Mouse (Mus musculus) small intestine, adult 2 months (tissue): ENCODE measurements at regions not wholly inside any gene's neighbourhood (a gene's known extent, or its start where the extent isn't known, plus 50 kb on each side); places are given as distances from the start of the nearest gene placed in this dataset.

Experiments used
- CTCF ChIP-seq: fragments of 200-500 bp; IDR thresholded peaks from 2 replicates; pipeline ENCODE4 v1.5.1; 2012; ENCODE audit warnings: low read depth, mild to moderate bottlenecking, control low read depth, inconsistent platforms, low read length, moderate library complexity, mixed read lengths; ENCODE audit not compliant: insufficient replicate concordance, insufficient read length; ENCODE audit errors: extremely low read depth
- POLR2A ChIP-seq: fragments of 200-500 bp; IDR thresholded peaks from 2 replicates; pipeline ENCODE4 v1.6.1; 2012; ENCODE audit warnings: low read depth, mild to moderate bottlenecking, control low read depth, inconsistent platforms, low read length, moderate library complexity

DNA sequence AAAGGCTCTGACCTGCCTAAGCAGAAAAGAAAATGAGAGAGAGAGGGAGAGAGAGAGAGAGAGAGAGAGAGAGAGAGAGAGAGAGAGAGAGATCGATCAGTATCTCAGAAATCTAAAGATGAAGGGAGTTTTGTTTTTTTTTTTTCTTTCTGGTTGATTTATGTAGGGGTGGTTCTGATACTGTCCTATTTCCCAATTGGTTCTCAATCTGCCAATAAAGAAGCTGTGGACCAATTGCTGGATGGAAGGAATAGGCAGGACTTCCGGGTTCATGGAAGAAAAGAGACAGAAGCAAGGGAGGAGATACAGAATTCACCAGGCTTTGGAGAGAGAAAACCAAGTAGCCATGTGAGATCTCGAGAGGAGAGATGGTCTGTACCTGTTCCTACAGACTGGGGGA lies 117.6 kb downstream of the 1500009L16Rik start:
- TF ChIP-seq CTCF = no peak
- no peak for TF ChIP-seq POLR2A
